Mouse (Mus musculus): ENCODE data around the gene Gm20388. TPM values are rescaled to one million over a fixed set of nuclear protein-coding genes. Genes with fewer than 3 reads are reported as not detected.

The Gm20388 gene
- polyA plus RNA-seq, 1 experiment from 2014 or later: not detected

DNA sequence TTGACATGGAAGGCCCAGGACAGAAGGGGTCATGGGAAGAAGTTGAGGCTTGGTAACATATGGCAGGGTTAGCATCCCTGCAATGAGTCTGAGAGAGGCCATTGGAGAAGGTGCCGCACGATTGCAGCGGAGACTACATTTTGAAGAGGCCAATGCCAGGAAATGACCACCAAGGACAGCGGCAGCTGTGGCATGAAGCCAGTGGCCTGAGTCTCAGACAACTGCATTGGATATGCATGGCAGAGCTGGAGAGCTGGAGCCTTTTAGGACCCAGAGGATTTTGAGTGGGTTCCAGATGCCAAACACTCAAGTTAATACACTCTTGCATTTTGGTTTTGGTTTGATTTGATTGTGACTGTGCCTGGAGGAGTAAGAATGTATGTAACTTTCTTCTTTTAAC is 953.0 kb downstream of the Gm20388 start:
- H3K4me1 ChIP-seq (replicated peaks): peaks cover 18% of the 10 kb centered on the region
- no peak overlapping the region for H3K4me2 ChIP-seq
- no peak overlapping the region for H3K9ac ChIP-seq
- H3K27me3 ChIP-seq: peaks cover 47% of the 10 kb centered on the region
- no peak overlapping the region for H3K27ac ChIP-seq
- no peak overlapping the region for H3K4me3 ChIP-seq
- WGBS: 74% methylated on average over 4 of the region's 4 CpGs
- H3K9me3 ChIP-seq (replicated peaks): no peaks in the 10 kb centered on the region
- no peak for ATAC-seq (replicated peaks; ENCODE audit: insufficient number of reproducible peaks, insufficient read depth, low FRiP score, low read depth)
- no peaks in the 10 kb centered on the region for H3K36me3 ChIP-seq

DNA sequence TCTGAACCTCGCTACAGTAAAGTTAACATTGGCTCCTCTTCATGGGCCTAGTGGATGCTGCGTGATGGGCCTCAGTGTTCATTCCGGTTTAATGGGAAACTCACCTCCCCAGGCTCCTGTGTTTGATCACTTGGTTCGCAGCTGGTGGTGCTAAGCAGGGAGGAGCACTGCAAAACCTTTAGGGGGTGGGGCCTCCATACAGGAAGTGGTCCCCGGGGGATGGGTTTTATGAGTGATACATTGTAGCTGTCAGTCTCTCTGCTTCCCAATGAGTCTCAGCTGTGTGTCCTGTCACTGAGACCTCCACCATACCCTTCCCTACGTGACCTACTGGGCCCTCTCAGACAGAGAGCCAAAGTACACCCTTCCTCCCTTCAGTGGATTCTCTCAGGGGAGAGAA is 956.7 kb downstream of the Gm20388 start:
- WGBS: 55% methylated on average over 6 of the region's 6 CpGs
- no peak overlapping the region for H3K4me3 ChIP-seq
- no peaks in the 10 kb centered on the region for H3K36me3 ChIP-seq
- H3K9me3 ChIP-seq (replicated peaks): no peaks in the 10 kb centered on the region
- H3K27me3 ChIP-seq: peaks cover 26% of the 10 kb centered on the region
- H3K27ac ChIP-seq: no peak overlapping the region
- H3K9ac ChIP-seq: no peak overlapping the region
- H3K4me1 ChIP-seq (replicated peaks): no peaks in the 10 kb centered on the region
- ATAC-seq (replicated peaks; ENCODE audit: insufficient number of reproducible peaks, insufficient read depth, low FRiP score, low read depth): no peak
- no peak overlapping the region for H3K4me2 ChIP-seq

DNA sequence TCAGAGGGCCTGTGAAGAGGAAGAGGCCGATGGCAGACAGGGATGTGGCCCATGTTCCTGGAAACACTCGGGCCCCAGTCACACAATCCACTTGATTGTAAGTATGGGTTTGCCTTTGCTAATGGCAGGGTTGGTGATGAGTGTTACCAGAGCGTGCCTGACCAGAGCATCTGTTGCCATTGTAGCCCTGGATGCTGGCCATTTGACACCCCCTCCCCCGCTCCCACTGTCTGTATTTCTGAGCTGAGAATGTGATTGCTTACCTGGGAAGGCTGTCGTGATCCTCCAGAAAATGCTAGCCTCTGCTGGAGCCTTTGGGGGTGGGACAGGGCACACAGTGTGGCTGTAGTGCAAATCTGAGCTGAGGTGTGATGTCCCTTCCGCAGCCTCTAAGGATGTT is 962.0 kb downstream of the Gm20388 start:
- H3K27ac ChIP-seq: no peak overlapping the region
- WGBS: 65% methylated on average over 6 of the region's 6 CpGs
- no peak overlapping the region for H3K4me3 ChIP-seq
- H3K36me3 ChIP-seq: no peaks in the 10 kb centered on the region
- H3K27me3 ChIP-seq: peaks cover 35% of the 10 kb centered on the region
- H3K4me1 ChIP-seq (replicated peaks): no peaks in the 10 kb centered on the region
- H3K9me3 ChIP-seq (replicated peaks): no peaks in the 10 kb centered on the region
- no peak overlapping the region for H3K4me2 ChIP-seq
- no peak for ATAC-seq (replicated peaks; ENCODE audit: insufficient number of reproducible peaks, insufficient read depth, low FRiP score, low read depth)
- no peak overlapping the region for H3K9ac ChIP-seq

DNA sequence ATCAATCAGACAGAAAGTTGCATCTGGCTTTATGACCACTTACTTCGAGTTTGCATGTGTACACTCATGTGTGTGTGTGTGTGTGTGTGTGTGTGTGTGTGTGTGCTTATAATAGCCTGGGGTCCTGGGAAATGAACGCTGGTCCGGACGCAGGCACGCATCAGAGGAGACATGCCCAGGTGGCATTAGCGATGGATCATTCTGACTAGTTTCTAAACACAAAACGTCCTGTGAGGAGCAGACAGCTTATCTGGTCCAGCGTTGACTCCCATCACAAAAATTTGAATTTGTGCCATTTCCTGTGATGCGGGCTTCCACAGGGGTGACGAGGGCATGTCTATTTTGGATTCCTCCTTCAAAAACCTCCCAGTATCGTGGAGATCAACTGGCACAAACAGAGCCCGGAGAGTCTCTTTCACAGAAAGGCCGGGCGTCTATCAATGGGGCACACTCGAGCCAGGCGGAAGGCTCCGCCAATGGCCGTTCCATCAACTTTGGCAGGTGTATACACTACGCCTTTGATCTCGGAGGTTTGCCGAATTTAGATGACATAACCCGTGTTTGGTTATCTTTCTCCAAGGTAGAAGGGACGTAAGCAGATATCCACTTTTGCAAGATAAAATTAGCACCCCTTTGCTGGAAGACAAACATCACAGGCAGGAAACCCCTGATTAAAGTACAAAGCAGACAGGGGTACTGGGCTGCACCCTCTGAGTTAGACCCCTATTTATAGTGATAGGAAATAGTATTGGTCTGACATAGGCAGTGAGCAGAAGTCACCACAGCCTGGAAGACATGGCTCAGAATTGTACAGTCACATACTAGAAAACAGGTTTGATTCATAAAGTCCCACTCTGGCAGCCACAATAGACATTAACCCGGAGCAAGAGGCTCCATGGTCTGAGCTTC is 965.6 kb downstream of the Gm20388 start:
- H3K27me3 ChIP-seq: peaks cover 59% of the 10 kb centered on the region
- H3K27ac ChIP-seq: no peak overlapping the region
- no peak overlapping the region for H3K4me3 ChIP-seq
- WGBS: 52% methylated on average over 24 of the region's 24 CpGs
- H3K9me3 ChIP-seq (replicated peaks): no peaks in the 10 kb centered on the region
- ATAC-seq (replicated peaks; ENCODE audit: insufficient number of reproducible peaks, insufficient read depth, low FRiP score, low read depth): no peak
- H3K4me2 ChIP-seq: no peak overlapping the region
- no peaks in the 10 kb centered on the region for H3K36me3 ChIP-seq
- H3K4me1 ChIP-seq (replicated peaks): no peaks in the 10 kb centered on the region
- no peak overlapping the region for H3K9ac ChIP-seq

DNA sequence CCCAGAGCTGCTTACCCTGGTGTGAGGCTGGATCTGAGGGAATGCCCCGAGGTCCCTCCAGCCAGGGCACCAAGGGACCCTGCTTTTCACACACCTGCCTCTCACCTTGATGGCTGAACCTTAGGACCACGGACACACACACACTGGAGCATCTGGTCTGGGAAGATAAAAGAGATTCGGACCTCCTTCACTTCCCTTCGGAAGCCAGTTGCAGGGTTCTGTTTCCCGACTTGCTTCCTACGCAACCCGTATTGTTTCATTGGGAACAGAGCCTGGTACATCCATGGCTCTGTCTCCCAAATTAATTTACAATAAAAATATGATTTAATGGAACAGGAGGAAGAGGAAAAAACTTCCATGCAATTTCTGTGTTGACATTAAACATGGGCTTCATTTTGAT is 966.4 kb downstream of the Gm20388 start:
- peaks cover 66% of the 10 kb centered on the region for H3K27me3 ChIP-seq
- no peak overlapping the region for H3K9ac ChIP-seq
- no peak overlapping the region for H3K4me3 ChIP-seq
- H3K9me3 ChIP-seq (replicated peaks): no peaks in the 10 kb centered on the region
- no peaks in the 10 kb centered on the region for H3K4me1 ChIP-seq (replicated peaks)
- H3K27ac ChIP-seq: no peak overlapping the region
- no peaks in the 10 kb centered on the region for H3K36me3 ChIP-seq
- no peak for ATAC-seq (replicated peaks; ENCODE audit: insufficient number of reproducible peaks, insufficient read depth, low FRiP score, low read depth)
- 61% methylated on average over 7 of the region's 7 CpGs for WGBS
- H3K4me2 ChIP-seq: no peak overlapping the region

DNA sequence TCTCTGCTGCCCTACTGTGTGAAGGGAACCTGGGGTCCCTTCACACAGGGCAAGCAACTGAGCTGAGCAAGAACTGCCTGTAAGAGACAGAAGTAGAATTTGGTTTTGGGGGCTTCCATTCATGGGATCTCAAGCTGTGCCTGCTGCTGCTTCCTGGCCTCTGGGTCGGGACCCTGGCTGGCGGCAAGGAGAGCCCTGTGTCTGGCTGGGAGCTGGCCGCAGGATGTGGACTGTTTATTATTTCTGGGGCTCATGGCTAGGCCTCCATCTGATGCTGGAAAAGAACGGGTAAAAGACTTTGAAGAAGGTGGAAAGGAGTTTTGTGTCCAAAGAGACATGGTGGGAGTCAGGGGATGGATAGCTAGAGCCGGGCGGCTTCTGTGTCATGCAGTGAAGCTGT is 969.3 kb downstream of the Gm20388 start:
- Histone ChIP-seq H3K36me3 (no peaks in the 10 kb centered on the region), H3K4me3 (no peak overlapping the region), H3K27ac (no peak overlapping the region), H3K9ac (no peak overlapping the region), H3K9me3 (replicated peaks) (no peaks in the 10 kb centered on the region), H3K27me3 (peaks cover 93% of the 10 kb centered on the region), H3K4me1 (replicated peaks) (peaks cover 7% of the 10 kb centered on the region), H3K4me2 (no peak overlapping the region)
- no peak for ATAC-seq (replicated peaks; ENCODE audit: insufficient number of reproducible peaks, insufficient read depth, low FRiP score, low read depth)
- WGBS: 58% methylated on average over 6 of the region's 6 CpGs

DNA sequence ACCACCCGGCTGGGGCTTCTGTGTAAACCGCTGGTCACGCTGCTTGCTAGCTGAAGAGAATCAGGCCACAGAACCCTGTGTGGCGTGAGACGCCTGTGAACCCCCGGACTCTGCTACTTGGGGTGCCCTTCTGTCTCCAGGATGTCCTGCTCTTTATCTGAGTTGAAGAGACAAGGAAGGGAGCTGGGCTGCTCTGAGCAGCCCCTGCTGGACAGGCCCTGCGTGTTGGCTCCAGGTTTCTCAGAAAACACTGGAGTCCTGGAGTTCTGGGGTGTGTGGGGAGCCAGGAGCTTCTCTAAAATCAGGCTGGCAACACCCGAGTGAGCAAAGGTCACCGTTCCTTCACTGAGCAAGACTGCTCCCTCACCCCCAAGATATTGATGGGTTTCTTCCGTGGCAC is 971.0 kb downstream of the Gm20388 start:
- Histone ChIP-seq H3K4me1 (replicated peaks) (peaks cover 7% of the 10 kb centered on the region), H3K4me3 (no peak overlapping the region), H3K36me3 (no peaks in the 10 kb centered on the region), H3K27me3 (peaks cover 96% of the 10 kb centered on the region), H3K9ac (no peak overlapping the region), H3K27ac (no peak overlapping the region), H3K9me3 (replicated peaks) (no peaks in the 10 kb centered on the region), H3K4me2 (no peak overlapping the region)
- no peak for ATAC-seq (replicated peaks; ENCODE audit: insufficient number of reproducible peaks, insufficient read depth, low FRiP score, low read depth)
- 61% methylated on average over 10 of the region's 10 CpGs for WGBS

GRCm38 (mm10) chr8:120882657-120883056 is 972.0 kb downstream of the Gm20388 start:
- Histone ChIP-seq H3K36me3 (no peaks in the 10 kb centered on the region), H3K4me3 (no peak overlapping the region), H3K27ac (no peak overlapping the region), H3K9ac (no peak overlapping the region), H3K4me2 (no peak overlapping the region), H3K4me1 (replicated peaks) (peaks cover 7% of the 10 kb centered on the region), H3K9me3 (replicated peaks) (no peaks in the 10 kb centered on the region), H3K27me3 (peaks cover 96% of the 10 kb centered on the region)
- ATAC-seq (replicated peaks; ENCODE audit: insufficient number of reproducible peaks, insufficient read depth, low FRiP score, low read depth): no peak
- WGBS: 20% methylated on average over 13 of the region's 13 CpGs

- Histone ChIP-seq H3K9ac (no peak overlapping the region), H3K27ac (no peak overlapping the region), H3K9me3 (replicated peaks) (no peaks in the 10 kb centered on the region), H3K4me3 (peak overlapping the region; percentile 21), H3K27me3 (peaks cover 96% of the 10 kb centered on the region), H3K36me3 (no peaks in the 10 kb centered on the region), H3K4me2 (no peak overlapping the region), H3K4me1 (replicated peaks) (peaks cover 7% of the 10 kb centered on the region)
- WGBS: 7% methylated on average over 25 of the region's 25 CpGs
- ATAC-seq (replicated peaks; ENCODE audit: insufficient number of reproducible peaks, insufficient read depth, low FRiP score, low read depth): no peak
Observed at GRCm38 (mm10) chr8:120883369-120883768, 972.7 kb downstream of the Gm20388 start.

DNA sequence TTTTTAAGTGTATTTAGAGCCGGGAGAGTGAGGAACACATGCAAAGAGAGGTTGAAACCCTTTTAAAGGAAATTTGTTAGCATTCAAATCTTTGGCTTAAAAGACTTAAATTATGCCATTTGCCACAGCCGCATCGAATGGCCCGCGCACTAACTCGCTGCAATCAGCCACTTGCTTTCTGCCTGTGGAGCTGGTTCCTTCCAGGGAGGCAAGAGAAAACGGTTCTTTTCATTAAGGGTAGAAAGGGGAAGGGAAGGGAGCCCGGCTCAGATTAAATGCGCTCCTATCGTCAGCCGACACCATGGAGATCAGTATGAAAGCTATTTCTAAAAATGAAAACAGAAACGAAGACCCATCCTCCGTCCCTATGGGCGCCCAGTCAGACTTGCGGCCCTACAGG is 973.2 kb downstream of the Gm20388 start:
- Histone ChIP-seq H3K4me3 (no peak overlapping the region), H3K27me3 (peaks cover 96% of the 10 kb centered on the region), H3K27ac (no peak overlapping the region), H3K4me1 (replicated peaks) (peaks cover 7% of the 10 kb centered on the region), H3K9me3 (replicated peaks) (no peaks in the 10 kb centered on the region), H3K9ac (no peak overlapping the region), H3K36me3 (no peaks in the 10 kb centered on the region), H3K4me2 (no peak overlapping the region)
- ATAC-seq (replicated peaks; ENCODE audit: insufficient number of reproducible peaks, insufficient read depth, low FRiP score, low read depth): no peak
- WGBS: 13% methylated on average over 15 of the region's 15 CpGs

- no peak for ATAC-seq (replicated peaks; ENCODE audit: insufficient number of reproducible peaks, insufficient read depth, low FRiP score, low read depth)
- H3K27me3 ChIP-seq: peaks cover 99% of the 10 kb centered on the region
- no peak overlapping the region for H3K4me2 ChIP-seq
- H3K9ac ChIP-seq: no peak overlapping the region
- no peak overlapping the region for H3K27ac ChIP-seq
- H3K4me1 ChIP-seq (replicated peaks): peaks cover 7% of the 10 kb centered on the region
- no peaks in the 10 kb centered on the region for H3K36me3 ChIP-seq
- H3K4me3 ChIP-seq: no peak overlapping the region
- WGBS: 31% methylated on average over 13 of the region's 13 CpGs
- no peaks in the 10 kb centered on the region for H3K9me3 ChIP-seq (replicated peaks)
Observed at GRCm38 (mm10) chr8:120884881-120885280, 974.2 kb downstream of the Gm20388 start.

DNA sequence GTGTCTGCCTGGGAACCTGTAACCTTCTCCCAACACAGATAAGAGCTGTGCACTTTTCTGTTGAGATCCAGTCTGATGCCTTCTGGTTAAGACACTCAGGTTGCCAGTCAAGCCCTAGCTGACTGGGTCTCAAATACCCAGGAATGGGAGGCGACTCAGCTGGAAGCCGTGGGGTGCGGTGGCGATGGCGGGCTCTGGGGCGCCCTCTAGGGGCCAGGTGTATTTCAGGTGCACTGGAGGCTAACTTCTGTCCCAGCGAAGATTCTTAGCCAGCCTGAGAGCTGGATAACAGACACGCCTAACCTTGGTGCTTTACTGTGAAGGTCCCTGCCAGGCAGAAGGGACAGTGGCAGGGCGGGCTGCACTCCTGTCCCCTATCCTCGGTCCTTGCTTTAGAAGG is 976.6 kb downstream of the Gm20388 start:
- Histone ChIP-seq H3K27me3 (peaks cover 97% of the 10 kb centered on the region), H3K9ac (no peak overlapping the region), H3K4me2 (no peak overlapping the region), H3K9me3 (replicated peaks) (no peaks in the 10 kb centered on the region), H3K27ac (no peak overlapping the region), H3K36me3 (no peaks in the 10 kb centered on the region), H3K4me1 (replicated peaks) (peaks cover 11% of the 10 kb centered on the region), H3K4me3 (no peak overlapping the region)
- 3% methylated on average over 10 of the region's 10 CpGs for WGBS
- no peak for ATAC-seq (replicated peaks; ENCODE audit: insufficient number of reproducible peaks, insufficient read depth, low FRiP score, low read depth)
